Mouse (Mus musculus) midbrain, embryonic 14.5 days (tissue): ENCODE results near the gene Actn4. TPM values are rescaled to one million over a fixed set of nuclear protein-coding genes. Genes with fewer than 3 reads are reported as not detected.

Experiments
- ATAC-seq: fragments of 200-750 bp; cut with Nextera tagmentation; 2 replicates; pipeline ENCODE4 v1.8.0; 2017; ENCODE audit warnings: moderate number of reproducible peaks, moderate library complexity; ENCODE audit not compliant: low FRiP score, low TSS enrichment
- DNase-seq: peaks from one replicate; pipeline ENCODE4 v3.0.0-alpha.2; 2015
- H3K27ac ChIP-seq: fragments of 300-500 bp; sonication (generic); replicated peaks from 2 replicates; pipeline ENCODE4 v1.5.1; 2014; ENCODE audit warnings: mild to moderate bottlenecking, low read depth, low read length, moderate library complexity
- H3K27me3 ChIP-seq: fragments of 300-500 bp; sonication (generic); 2 replicates; pipeline ENCODE4 v1.6.1; 2014; ENCODE audit warnings: low read length, control low read depth, mixed read lengths; ENCODE audit not compliant: control insufficient read depth, insufficient read depth
- H3K36me3 ChIP-seq: fragments of 300-500 bp; sonication (generic); 2 replicates; pipeline ENCODE4 v1.6.1; 2014; ENCODE audit warnings: low read length, control low read depth; ENCODE audit not compliant: control insufficient read depth, insufficient read depth
- H3K4me1 ChIP-seq: fragments of 300-500 bp; sonication (generic); 2 replicates; pipeline ENCODE4 v1.6.1; 2014; ENCODE audit warnings: mild to moderate bottlenecking, antibody characterized with exemption, low read length, control low read depth; ENCODE audit not compliant: control insufficient read depth, insufficient read depth
- H3K4me2 ChIP-seq: fragments of 300-500 bp; sonication (generic); 2 replicates; pipeline ENCODE4 v1.6.1; 2014; ENCODE audit warnings: mild to moderate bottlenecking, low read length, moderate library complexity
- H3K4me3 ChIP-seq: fragments of 300-500 bp; sonication (generic); replicated peaks from 2 replicates; pipeline ENCODE4 v1.5.1; 2014; ENCODE audit warnings: low read depth, low read length
- H3K9ac ChIP-seq: fragments of 300-500 bp; sonication (generic); replicated peaks from 2 replicates; pipeline ENCODE4 v1.6.1; 2014; ENCODE audit warnings: mild to moderate bottlenecking, low read length, moderate library complexity
- H3K9me3 ChIP-seq: fragments of 300-500 bp; sonication (generic); 2 replicates; pipeline ENCODE4 v1.6.1; 2016; ENCODE audit warnings: low read length, control low read depth, mixed read lengths; ENCODE audit not compliant: control insufficient read depth
- WGBS: fragments of 180-500 bp; shearing (Covaris S2); extraction: QIAGEN DNeasy Blood & Tissue Kit; methylation state at CpG from one replicate; pipeline ENCODE4 v1.1.7; 2014; 5-methylcytosine and 5-hydroxymethylcytosine counted together
- polyA plus RNA-seq: library from polyadenylated mRNA; unstranded; fragments of >200 nt; fragmentation: Nextera tagmentation; extraction: Ambion mirVana; gene quantifications from 2 replicates; pipeline ENCODE4 v1.2.1, GENCODE M21; 2014

Actn4 gene
- polyA plus RNA-seq, 1 experiment from 2014 or later: 118 TPM

GRCm38 (mm10) chr7:28939418-28940183, 22.5 kb downstream of the Actn4 start:
- Histone ChIP-seq H3K27me3 (no peaks in the 10 kb centered on the region), H3K36me3 (no peaks in the 10 kb centered on the region), H3K27ac (no peak overlapping the region), H3K4me3 (no peak overlapping the region), H3K4me2 (no peak overlapping the region), H3K4me1 (no peaks in the 10 kb centered on the region), H3K9me3 (no peaks in the 10 kb centered on the region), H3K9ac (no peak overlapping the region)
- no peak for ATAC-seq
- no peak for DNase-seq
- 95% methylated on average over 7 of the region's 7 CpGs for WGBS

DNA sequence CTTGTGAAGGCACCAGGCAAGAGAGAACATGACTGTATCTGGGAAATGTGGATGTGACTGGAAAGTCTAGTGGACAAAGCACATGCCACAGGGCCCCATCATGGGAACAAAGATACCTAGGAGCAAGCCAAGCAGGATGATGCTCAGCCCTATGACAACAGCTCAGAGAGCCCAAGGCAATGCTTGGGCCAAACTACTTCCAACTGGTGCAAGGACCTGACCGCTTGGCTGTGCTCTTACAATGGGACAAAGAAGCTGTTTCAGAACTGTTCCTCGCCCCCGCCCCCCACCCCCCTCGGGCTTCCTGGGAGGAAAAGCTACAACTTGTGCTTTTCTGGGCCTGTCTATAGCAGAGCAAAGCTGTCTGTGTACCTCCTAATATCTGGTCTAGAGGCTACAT, 23.5 kb downstream of the Actn4 start:
- Histone ChIP-seq H3K36me3 (no peaks in the 10 kb centered on the region), H3K9ac (no peak overlapping the region), H3K4me1 (no peaks in the 10 kb centered on the region), H3K9me3 (no peaks in the 10 kb centered on the region), H3K27ac (no peak overlapping the region), H3K27me3 (no peaks in the 10 kb centered on the region), H3K4me2 (no peak overlapping the region), H3K4me3 (no peak overlapping the region)
- no peak for DNase-seq
- ATAC-seq: no peak
- WGBS: 62% methylated on average over 4 of the region's 4 CpGs

DNA sequence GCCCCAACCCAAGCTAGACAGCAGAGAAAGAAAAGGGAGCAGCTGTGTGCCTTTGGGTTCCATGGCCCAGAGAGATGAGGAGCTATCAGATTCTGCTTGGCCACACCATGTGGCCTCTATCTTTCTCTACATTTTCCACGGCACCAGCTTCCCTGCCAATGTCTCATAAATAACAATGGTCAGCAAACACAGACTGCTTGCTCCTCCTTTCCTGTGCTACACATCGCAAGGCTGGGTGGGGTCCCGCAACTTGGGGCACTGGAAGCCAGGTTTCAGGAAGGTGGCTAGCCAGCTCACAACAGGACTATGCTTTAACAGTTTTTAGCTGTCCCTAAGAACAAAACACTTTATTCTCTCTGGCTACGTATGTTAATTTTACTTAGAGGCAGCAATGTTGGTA, 25.4 kb downstream of the Actn4 start:
- no peaks in the 10 kb centered on the region for H3K4me1 ChIP-seq
- ATAC-seq (no peak), DNase-seq (no peak)
- no peaks in the 10 kb centered on the region for H3K9me3 ChIP-seq
- no peaks in the 10 kb centered on the region for H3K36me3 ChIP-seq
- WGBS: 58% methylated on average over 4 of the region's 4 CpGs
- H3K27me3 ChIP-seq: no peaks in the 10 kb centered on the region
- no peak overlapping the region for H3K4me2 ChIP-seq
- H3K27ac ChIP-seq: peak overlapping the region; percentile 52; the same call in 1 of the 2 replicates
- H3K9ac ChIP-seq: no peak overlapping the region
- no peak overlapping the region for H3K4me3 ChIP-seq

DNA sequence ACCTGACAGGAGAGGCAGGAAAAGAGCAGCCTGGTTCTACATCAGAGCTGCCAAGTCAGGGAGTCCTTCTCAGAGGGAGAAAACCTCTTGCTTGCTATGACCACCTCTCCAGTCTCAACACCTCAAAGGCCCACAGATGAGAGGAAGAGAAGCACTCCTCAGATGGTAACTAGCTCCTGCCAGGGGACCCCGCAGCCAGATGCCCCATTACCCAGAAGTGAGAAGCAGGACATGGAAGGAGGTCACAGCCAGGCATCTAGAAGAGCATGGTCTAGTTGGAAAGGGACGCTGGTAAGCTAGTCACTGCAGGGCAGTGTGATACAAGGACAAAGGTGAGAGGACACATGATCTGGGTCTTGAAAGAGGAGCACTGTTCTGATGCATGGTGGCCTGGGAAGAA, 28.3 kb downstream of the Actn4 start:
- H3K9ac ChIP-seq: no peak overlapping the region
- H3K4me2 ChIP-seq: no peak overlapping the region
- H3K27ac ChIP-seq: no peak overlapping the region
- H3K9me3 ChIP-seq: no peaks in the 10 kb centered on the region
- ATAC-seq (no peak), DNase-seq (no peak)
- H3K4me3 ChIP-seq: no peak overlapping the region
- H3K27me3 ChIP-seq: no peaks in the 10 kb centered on the region
- H3K36me3 ChIP-seq: no peaks in the 10 kb centered on the region
- no peaks in the 10 kb centered on the region for H3K4me1 ChIP-seq
- 97% methylated on average over 2 of the region's 2 CpGs for WGBS

DNA sequence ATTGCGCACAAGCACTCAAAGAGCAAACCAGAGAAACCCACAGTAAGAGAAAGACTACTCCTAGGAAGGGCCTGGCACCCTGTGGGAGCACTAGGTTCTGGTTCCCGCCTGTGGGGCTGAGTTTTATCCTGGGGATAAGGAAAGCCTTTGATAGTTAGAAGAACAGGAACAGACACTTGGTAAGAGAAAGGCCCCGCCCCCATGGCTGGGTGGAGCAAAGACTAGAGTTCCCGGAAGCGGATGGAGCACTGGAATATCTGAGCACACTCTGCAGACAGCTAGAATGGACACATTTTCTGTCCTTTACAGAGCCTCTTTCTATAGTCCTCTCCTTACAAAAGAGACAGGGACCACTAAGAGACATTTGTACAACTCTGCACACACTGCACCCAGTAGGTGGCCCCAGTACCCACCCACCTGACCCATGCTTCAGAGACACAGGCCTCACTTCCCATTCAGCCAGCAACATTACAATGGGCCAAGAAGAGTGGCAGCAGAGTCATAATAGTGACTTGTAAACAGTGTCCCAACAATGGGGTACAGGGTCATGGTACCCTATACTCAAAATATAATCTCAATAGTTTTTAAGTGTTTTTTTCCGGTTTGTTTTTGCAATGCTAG, 29.6 kb downstream of the Actn4 start:
- Histone ChIP-seq H3K36me3 (no peaks in the 10 kb centered on the region), H3K4me2 (no peak overlapping the region), H3K4me1 (no peaks in the 10 kb centered on the region), H3K9me3 (no peaks in the 10 kb centered on the region), H3K9ac (no peak overlapping the region), H3K27ac (no peak overlapping the region), H3K4me3 (no peak overlapping the region), H3K27me3 (no peaks in the 10 kb centered on the region)
- DNase-seq: no peak
- 82% methylated on average over 6 of the region's 6 CpGs for WGBS
- no peak for ATAC-seq

GRCm38 (mm10) chr7:28931695-28932039, 30.5 kb downstream of the Actn4 start:
- WGBS: 94% methylated on average over 4 of the region's 4 CpGs
- Histone ChIP-seq H3K4me1 (no peaks in the 10 kb centered on the region), H3K4me3 (no peak overlapping the region), H3K27me3 (no peaks in the 10 kb centered on the region), H3K36me3 (no peaks in the 10 kb centered on the region), H3K4me2 (no peak overlapping the region), H3K9ac (no peak overlapping the region), H3K27ac (no peak overlapping the region), H3K9me3 (no peaks in the 10 kb centered on the region)
- ATAC-seq (no peak), DNase-seq (no peak)

DNA sequence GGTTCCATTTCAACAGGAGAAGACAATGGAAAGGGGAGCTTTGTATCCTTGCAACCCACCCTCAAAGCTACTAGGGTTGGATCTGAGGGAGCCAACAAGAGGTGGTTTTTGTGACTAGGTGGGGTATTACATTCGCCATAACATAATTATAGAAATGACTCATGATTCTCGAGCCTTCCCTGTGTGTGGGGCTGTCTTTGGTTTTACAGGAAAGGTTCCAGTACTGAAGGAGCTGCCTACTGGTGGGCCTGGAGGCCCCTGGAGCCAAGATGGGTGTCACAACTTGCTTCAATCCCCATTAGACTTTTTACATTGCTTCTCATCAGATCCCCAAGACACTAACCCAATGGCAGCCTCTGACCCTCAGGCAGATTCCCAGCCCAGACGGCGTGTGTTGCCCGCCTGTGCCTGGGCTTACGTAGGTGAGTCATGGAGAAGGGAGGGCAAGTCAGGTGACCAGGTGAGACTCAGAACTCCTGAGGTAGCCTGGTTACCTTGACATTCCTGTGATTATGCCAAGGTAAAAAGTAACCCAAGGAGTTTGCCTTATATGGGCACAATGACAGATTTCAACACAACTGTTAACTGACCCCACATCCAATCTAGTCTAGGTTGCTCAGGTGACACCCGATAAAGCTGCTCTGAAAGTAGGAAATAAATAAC, 31.0 kb downstream of the Actn4 start:
- Histone ChIP-seq H3K27ac (no peak overlapping the region), H3K9ac (no peak overlapping the region), H3K4me3 (no peak overlapping the region), H3K27me3 (no peaks in the 10 kb centered on the region), H3K4me1 (no peaks in the 10 kb centered on the region), H3K36me3 (no peaks in the 10 kb centered on the region), H3K9me3 (no peaks in the 10 kb centered on the region), H3K4me2 (no peak overlapping the region)
- DNase-seq: no peak
- 95% methylated on average over 7 of the region's 7 CpGs for WGBS
- ATAC-seq: no peak

- ATAC-seq (no peak), DNase-seq (no peak)
- Histone ChIP-seq H3K4me1 (no peaks in the 10 kb centered on the region), H3K9ac (no peak overlapping the region), H3K9me3 (no peaks in the 10 kb centered on the region), H3K4me2 (no peak overlapping the region), H3K27me3 (no peaks in the 10 kb centered on the region), H3K4me3 (no peak overlapping the region), H3K36me3 (no peaks in the 10 kb centered on the region), H3K27ac (no peak overlapping the region)
- WGBS: 75% methylated on average over 5 of the region's 5 CpGs
Observed at GRCm38 (mm10) chr7:28930320-28931031, 31.7 kb downstream of the Actn4 start.
